Mouse (Mus musculus) heart, postnatal 0 days (tissue): ENCODE results near the gene March4. TPM values are rescaled to one million over a fixed set of nuclear protein-coding genes. Genes with fewer than 3 reads are reported as not detected.

Experiments used
- ATAC-seq: fragments of 200-750 bp; cut with Nextera tagmentation; 2 replicates; pipeline ENCODE4 v1.8.0; 2017; ENCODE audit warnings: low read depth, moderate number of reproducible peaks, moderate library complexity; ENCODE audit not compliant: insufficient read depth
- DNase-seq: peaks from one replicate; pipeline ENCODE4 v3.0.0-alpha.2; 2016; ENCODE audit warnings: low spot score
- H3K27ac ChIP-seq: fragments of 300-500 bp; sonication (generic); 2 replicates; pipeline ENCODE4 v1.5.1; 2014; ENCODE audit warnings: low read depth, mild to moderate bottlenecking
- H3K27me3 ChIP-seq: fragments of 300-500 bp; sonication (generic); 2 replicates; pipeline ENCODE4 v1.6.1; 2014; ENCODE audit warnings: low read length, mixed read lengths; ENCODE audit not compliant: control insufficient read depth, insufficient read depth
- H3K36me3 ChIP-seq: fragments of 300-500 bp; sonication (generic); replicated peaks from 2 replicates; pipeline ENCODE4 v1.6.1; 2014; ENCODE audit warnings: low read length, mixed read lengths; ENCODE audit not compliant: control insufficient read depth, insufficient read depth
- H3K4me1 ChIP-seq: fragments of 300-500 bp; sonication (generic); 2 replicates; pipeline ENCODE4 v1.6.1; 2014; ENCODE audit warnings: antibody characterized with exemption; ENCODE audit not compliant: control insufficient read depth, insufficient read depth
- H3K4me2 ChIP-seq: fragments of 300-500 bp; sonication (generic); 2 replicates; pipeline ENCODE4 v1.6.1; 2014; ENCODE audit warnings: low read depth, mild to moderate bottlenecking, low read length, moderate library complexity
- H3K4me3 ChIP-seq: fragments of 300-500 bp; sonication (generic); 2 replicates; pipeline ENCODE4 v1.5.1; 2014; ENCODE audit warnings: low read depth, low read length
- H3K9ac ChIP-seq: fragments of 300-500 bp; sonication (generic); replicated peaks from 2 replicates; pipeline ENCODE4 v1.6.1; 2014; ENCODE audit warnings: low read depth, low read length, mixed read lengths
- H3K9me3 ChIP-seq: fragments of 300-500 bp; sonication (generic); replicated peaks from 2 replicates; pipeline ENCODE4 v1.6.1; 2016; ENCODE audit warnings: low read length; ENCODE audit not compliant: control insufficient read depth
- CTCF ChIP-seq: IDR thresholded peaks from 2 replicates; pipeline ENCODE4 v1.5.1; 2016; ENCODE audit warnings: antibody characterized with exemption, control low read depth, low read depth
- EP300 ChIP-seq: IDR thresholded peaks from 2 replicates; pipeline ENCODE4 v1.6.1; 2016; ENCODE audit warnings: antibody characterized with exemption, low read depth
- WGBS: fragments of 180-500 bp; shearing (Covaris S2); extraction: QIAGEN DNeasy Blood & Tissue Kit; methylation state at CpG from one replicate; pipeline ENCODE4 v1.1.7; 2014; 5-methylcytosine and 5-hydroxymethylcytosine counted together
- polyA plus RNA-seq: library from polyadenylated mRNA; unstranded; fragments of >200 nt; fragmentation: Nextera tagmentation; extraction: Ambion mirVana; gene quantifications from 2 replicates; pipeline ENCODE4 v1.2.1, GENCODE M21; 2015
- total RNA-seq: library from RNA; depleted of rRNA; stranded (reverse); fragments of >200 nt; gene quantifications from 2 replicates; pipeline ENCODE4 v1.2.3, GENCODE M21; 2014; ENCODE audit warnings: low replicate concordance

March4 gene
- total and polyA plus RNA-seq, 2 experiments from 2014 or later = not detected

GRCm38 (mm10) chr1:72567056-72567455 lies 30.3 kb upstream of the March4 start:
- no peak overlapping the region for H3K4me3 ChIP-seq
- TF ChIP-seq CTCF (no peak), EP300 (no peak)
- no peak overlapping the region; the same call in 1 of the 2 replicates for H3K4me2 ChIP-seq
- H3K27me3 ChIP-seq = no peaks in the 10 kb centered on the region
- 26% methylated on average over 9 of the region's 9 CpGs for WGBS
- H3K27ac ChIP-seq = no peak overlapping the region
- DNase-seq (no peak), ATAC-seq (no peak)
- no peaks in the 10 kb centered on the region for H3K36me3 ChIP-seq
- H3K9me3 ChIP-seq = no peaks in the 10 kb centered on the region
- no peaks in the 10 kb centered on the region for H3K4me1 ChIP-seq
- no peak overlapping the region for H3K9ac ChIP-seq

GRCm38 (mm10) chr1:72564334-72564962 lies 27.7 kb upstream of the March4 start:
- no peaks in the 10 kb centered on the region for H3K36me3 ChIP-seq
- no peaks in the 10 kb centered on the region for H3K27me3 ChIP-seq
- no peak for TF ChIP-seq EP300
- no peak for TF ChIP-seq CTCF
- ATAC-seq (no peak), DNase-seq (no peak)
- no peaks in the 10 kb centered on the region for H3K4me1 ChIP-seq
- H3K9ac ChIP-seq = no peak overlapping the region
- no peak overlapping the region for H3K27ac ChIP-seq
- H3K4me2 ChIP-seq = no peak overlapping the region
- 44% methylated on average over 6 of the region's 6 CpGs for WGBS
- no peaks in the 10 kb centered on the region for H3K9me3 ChIP-seq
- no peak overlapping the region for H3K4me3 ChIP-seq

GRCm38 (mm10) chr1:72558625-72559024 lies 21.9 kb upstream of the March4 start:
- TF ChIP-seq EP300 (no peak), CTCF (no peak)
- Histone ChIP-seq H3K4me1 (no peaks in the 10 kb centered on the region), H3K27ac (no peak overlapping the region), H3K4me2 (no peak overlapping the region), H3K9me3 (no peaks in the 10 kb centered on the region), H3K36me3 (no peaks in the 10 kb centered on the region), H3K9ac (no peak overlapping the region), H3K4me3 (no peak overlapping the region), H3K27me3 (no peaks in the 10 kb centered on the region)
- 47% methylated on average over 2 of the region's 2 CpGs for WGBS
- ATAC-seq = no peak
- no peak for DNase-seq

GRCm38 (mm10) chr1:72556471-72556870 lies 19.7 kb upstream of the March4 start:
- H3K36me3 ChIP-seq = no peaks in the 10 kb centered on the region
- no peak for TF ChIP-seq EP300
- no peak for TF ChIP-seq CTCF
- 71% methylated on average over 3 of the region's 3 CpGs for WGBS
- H3K27me3 ChIP-seq = no peaks in the 10 kb centered on the region
- no peak for ATAC-seq
- no peak overlapping the region for H3K27ac ChIP-seq
- H3K9ac ChIP-seq = no peak overlapping the region
- no peak for DNase-seq
- H3K4me2 ChIP-seq = no peak overlapping the region
- no peaks in the 10 kb centered on the region for H3K4me1 ChIP-seq
- H3K4me3 ChIP-seq = no peak overlapping the region
- no peaks in the 10 kb centered on the region for H3K9me3 ChIP-seq

- Histone ChIP-seq H3K9me3 (no peaks in the 10 kb centered on the region), H3K4me3 (no peak overlapping the region), H3K27me3 (no peaks in the 10 kb centered on the region), H3K27ac (no peak overlapping the region), H3K36me3 (no peaks in the 10 kb centered on the region), H3K4me2 (no peak overlapping the region), H3K9ac (no peak overlapping the region), H3K4me1 (no peaks in the 10 kb centered on the region)
- 70% methylated on average over 2 of the region's 2 CpGs for WGBS
- TF ChIP-seq CTCF = no peak
- TF ChIP-seq EP300 = no peak
- ATAC-seq = no peak
- DNase-seq = no peak
These were observed 13.6 kb upstream of the March4 start for GRCm38 (mm10) chr1:72550317-72550716.

GRCm38 (mm10) chr1:72538266-72538665 lies 1.5 kb upstream of the March4 start:
- H3K4me3 ChIP-seq = no peak overlapping the region
- H3K9ac ChIP-seq = no peak overlapping the region
- DNase-seq (no peak), ATAC-seq (no peak)
- H3K4me2 ChIP-seq = no peak overlapping the region
- peaks cover 8% of the 10 kb centered on the region; the same call in 1 of the 2 replicates for H3K4me1 ChIP-seq
- TF ChIP-seq CTCF (no peak), EP300 (no peak)
- no peaks in the 10 kb centered on the region for H3K9me3 ChIP-seq
- H3K27me3 ChIP-seq = peaks cover 30% of the 10 kb centered on the region
- 76% methylated on average over 5 of the region's 5 CpGs for WGBS
- no peaks in the 10 kb centered on the region for H3K36me3 ChIP-seq
- no peak overlapping the region for H3K27ac ChIP-seq
